Mouse (Mus musculus) heart, embryonic 14.5 days (tissue): ENCODE results near the gene Gmds. TPM values are rescaled to one million over a fixed set of nuclear protein-coding genes. Genes with fewer than 3 reads are reported as not detected.

Experiments
- ATAC-seq: fragments of 200-750 bp; cut with Nextera tagmentation; 2 replicates; pipeline ENCODE4 v1.8.0; 2017; ENCODE audit warnings: low read depth, moderate TSS enrichment; ENCODE audit not compliant: insufficient number of reproducible peaks, insufficient read depth, low FRiP score
- H3K27ac ChIP-seq, 2 experiments: fragments of 200-500 bp in 1 of 2; fragments of 300-500 bp in 1 of 2; sonication (generic) in 1 of 2; replicated peaks in 1 of 2; 2 replicates each; pipeline ENCODE4 v1.5.1; 2012 to 2014; ENCODE audit warnings: low read depth in 2 of 2, low read length in 2 of 2, control low read depth in 1 of 2, mild to moderate bottlenecking in 1 of 2, mixed read lengths in 1 of 2; ENCODE audit not compliant: control insufficient read depth in 1 of 2, insufficient read depth in 1 of 2
- H3K27me3 ChIP-seq: fragments of 300-500 bp; sonication (generic); 2 replicates; pipeline ENCODE4 v1.6.1; 2014; ENCODE audit warnings: mild to moderate bottlenecking, low read length, control low read depth; ENCODE audit not compliant: control insufficient read depth, insufficient read depth
- H3K36me3 ChIP-seq: fragments of 300-500 bp; sonication (generic); 2 replicates; pipeline ENCODE4 v1.6.1; 2014; ENCODE audit warnings: mild to moderate bottlenecking, control low read depth, low read length, mixed read lengths; ENCODE audit not compliant: control insufficient read depth, insufficient read depth
- H3K4me1 ChIP-seq, 2 experiments: fragments of 200-500 bp in 1 of 2; fragments of 300-500 bp in 1 of 2; sonication (generic) in 1 of 2; 2 replicates each; pipeline ENCODE4 v1.6.1; 2012 to 2014; ENCODE audit warnings: low read length in 2 of 2, control low read depth in 1 of 2, mixed read lengths in 1 of 2; ENCODE audit not compliant: control insufficient read depth in 2 of 2, insufficient read depth in 2 of 2
- H3K4me2 ChIP-seq: fragments of 300-500 bp; sonication (generic); 2 replicates; pipeline ENCODE4 v1.6.1; 2014; ENCODE audit warnings: mild to moderate bottlenecking, low read length
- H3K4me3 ChIP-seq, 2 experiments: fragments of 200-500 bp in 1 of 2; fragments of 300-500 bp in 1 of 2; sonication (generic) in 1 of 2; 2 replicates each; pipeline ENCODE4 v1.5.1; 2012 to 2014; ENCODE audit warnings: low read length in 2 of 2, mild to moderate bottlenecking in 2 of 2, control low read depth in 1 of 2, low read depth in 1 of 2, moderate library complexity in 1 of 2; ENCODE audit not compliant: control insufficient read depth in 1 of 2, insufficient read depth in 1 of 2
- H3K9ac ChIP-seq: fragments of 300-500 bp; sonication (generic); 2 replicates; pipeline ENCODE4 v1.6.1; 2014; ENCODE audit warnings: mild to moderate bottlenecking, low read length
- H3K9me3 ChIP-seq: fragments of 300-500 bp; sonication (generic); 2 replicates; pipeline ENCODE4 v1.6.1; 2016; ENCODE audit warnings: low read length, control low read depth; ENCODE audit not compliant: control insufficient read depth
- WGBS: fragments of 180-500 bp; shearing (Covaris S2); extraction: QIAGEN DNeasy Blood & Tissue Kit; methylation state at CpG from one replicate; pipeline ENCODE4 v1.1.7; 2014; 5-methylcytosine and 5-hydroxymethylcytosine counted together
- polyA plus RNA-seq: library from polyadenylated mRNA; unstranded; fragments of >200 nt; fragmentation: Nextera tagmentation; extraction: Ambion mirVana; gene quantifications from 2 replicates; pipeline ENCODE4 v1.2.1, GENCODE M21; 2014

Gene Gmds
- polyA plus RNA-seq, 1 experiment from 2014 or later: 28.7 TPM

- H3K4me2 ChIP-seq: no peak overlapping the region
- H3K27ac ChIP-seq: no peak overlapping the region
- no peak overlapping the region for H3K4me3 ChIP-seq
- H3K27me3 ChIP-seq: no peaks in the 10 kb centered on the region
- 77% methylated on average over 5 of the region's 5 CpGs for WGBS
- no peak for ATAC-seq
- peaks cover 0 to 3% of the 10 kb centered on the region in 2 experiments; a peak in 1 of 4 replicates for H3K4me1 ChIP-seq
- no peaks in the 10 kb centered on the region for H3K36me3 ChIP-seq
- no peak overlapping the region for H3K9ac ChIP-seq
- no peaks in the 10 kb centered on the region for H3K9me3 ChIP-seq
Measured at GRCm38 (mm10) chr13:31860200-31860599, 478.3 kb downstream of the Gmds start.

- Histone ChIP-seq H3K9me3 (no peaks in the 10 kb centered on the region), H3K4me3 (no peak overlapping the region), H3K4me1 (no peaks in the 10 kb centered on the region), H3K36me3 (no peaks in the 10 kb centered on the region), H3K27me3 (no peaks in the 10 kb centered on the region), H3K4me2 (no peak overlapping the region), H3K9ac (no peak overlapping the region), H3K27ac (no peak overlapping the region)
- no peak for ATAC-seq
- 73% methylated on average over 4 of the region's 4 CpGs for WGBS
Measured at GRCm38 (mm10) chr13:31854000-31854399, 484.5 kb downstream of the Gmds start.

- Histone ChIP-seq H3K4me2 (no peak overlapping the region), H3K27me3 (no peaks in the 10 kb centered on the region), H3K9me3 (no peaks in the 10 kb centered on the region), H3K36me3 (no peaks in the 10 kb centered on the region), H3K27ac (no peak overlapping the region), H3K4me3 (no peak overlapping the region), H3K4me1 (no peaks in the 10 kb centered on the region), H3K9ac (no peak overlapping the region)
- 61% methylated on average over 2 of the region's 2 CpGs for WGBS
- no peak for ATAC-seq
Measured at GRCm38 (mm10) chr13:31853564-31853963, 485.0 kb downstream of the Gmds start.

- H3K27ac ChIP-seq: no peak overlapping the region
- H3K9ac ChIP-seq: no peak overlapping the region
- H3K4me1 ChIP-seq: no peaks in the 10 kb centered on the region
- WGBS: 41% methylated on average over 5 of the region's 5 CpGs
- no peak overlapping the region for H3K4me2 ChIP-seq
- ATAC-seq: no peak
- no peaks in the 10 kb centered on the region for H3K9me3 ChIP-seq
- no peak overlapping the region for H3K4me3 ChIP-seq
- no peaks in the 10 kb centered on the region for H3K27me3 ChIP-seq
- H3K36me3 ChIP-seq: no peaks in the 10 kb centered on the region
Measured at GRCm38 (mm10) chr13:31849258-31849971, 489.1 kb downstream of the Gmds start.

GRCm38 (mm10) chr13:31835802-31836201 is 502.7 kb downstream of the Gmds start:
- H3K4me1 ChIP-seq: no peaks in the 10 kb centered on the region
- H3K27me3 ChIP-seq: no peaks in the 10 kb centered on the region
- H3K9ac ChIP-seq: no peak overlapping the region
- WGBS: 71% methylated on average over 4 of the region's 4 CpGs
- H3K36me3 ChIP-seq: no peaks in the 10 kb centered on the region
- ATAC-seq: no peak
- H3K4me2 ChIP-seq: no peak overlapping the region
- H3K4me3 ChIP-seq: no peak overlapping the region
- no peaks in the 10 kb centered on the region for H3K9me3 ChIP-seq
- no peak overlapping the region for H3K27ac ChIP-seq

- no peak overlapping the region for H3K9ac ChIP-seq
- no peaks in the 10 kb centered on the region for H3K36me3 ChIP-seq
- WGBS: 46% methylated on average over 9 of the region's 9 CpGs
- no peak overlapping the region for H3K4me2 ChIP-seq
- H3K4me1 ChIP-seq: peaks cover 2 to 9% of the 10 kb centered on the region in 2 experiments; a peak in 2 of 4 replicates
- no peak overlapping the region for H3K4me3 ChIP-seq
- H3K9me3 ChIP-seq: no peaks in the 10 kb centered on the region
- ATAC-seq: 0 out of 2 replicates have a peak, but pooled peaks have one; percentile 63
- peaks cover 2% of the 10 kb centered on the region; the same call in 1 of the 2 replicates for H3K27me3 ChIP-seq
- 0 out of 4 replicates have a peak overlapping the region, but pooled peaks of 1 of the 2 experiments have one; percentile 27 for H3K27ac ChIP-seq
Measured at GRCm38 (mm10) chr13:31830332-31830731, 508.2 kb downstream of the Gmds start.

GRCm38 (mm10) chr13:31828446-31828845 is 510.1 kb downstream of the Gmds start:
- Histone ChIP-seq H3K27ac (no peak overlapping the region), H3K9ac (no peak overlapping the region), H3K27me3 (peaks cover 4% of the 10 kb centered on the region; the same call in 1 of the 2 replicates), H3K9me3 (no peaks in the 10 kb centered on the region), H3K36me3 (no peaks in the 10 kb centered on the region), H3K4me3 (no peak overlapping the region), H3K4me1 (peaks cover 2 to 9% of the 10 kb centered on the region in 2 experiments; a peak in 3 of 4 replicates), H3K4me2 (no peak overlapping the region)
- no peak for ATAC-seq
- 79% methylated on average over 4 of the region's 4 CpGs for WGBS
